21 mouse cellular contexts compared by ENCODE assay signal in the genomic region with DNA sequence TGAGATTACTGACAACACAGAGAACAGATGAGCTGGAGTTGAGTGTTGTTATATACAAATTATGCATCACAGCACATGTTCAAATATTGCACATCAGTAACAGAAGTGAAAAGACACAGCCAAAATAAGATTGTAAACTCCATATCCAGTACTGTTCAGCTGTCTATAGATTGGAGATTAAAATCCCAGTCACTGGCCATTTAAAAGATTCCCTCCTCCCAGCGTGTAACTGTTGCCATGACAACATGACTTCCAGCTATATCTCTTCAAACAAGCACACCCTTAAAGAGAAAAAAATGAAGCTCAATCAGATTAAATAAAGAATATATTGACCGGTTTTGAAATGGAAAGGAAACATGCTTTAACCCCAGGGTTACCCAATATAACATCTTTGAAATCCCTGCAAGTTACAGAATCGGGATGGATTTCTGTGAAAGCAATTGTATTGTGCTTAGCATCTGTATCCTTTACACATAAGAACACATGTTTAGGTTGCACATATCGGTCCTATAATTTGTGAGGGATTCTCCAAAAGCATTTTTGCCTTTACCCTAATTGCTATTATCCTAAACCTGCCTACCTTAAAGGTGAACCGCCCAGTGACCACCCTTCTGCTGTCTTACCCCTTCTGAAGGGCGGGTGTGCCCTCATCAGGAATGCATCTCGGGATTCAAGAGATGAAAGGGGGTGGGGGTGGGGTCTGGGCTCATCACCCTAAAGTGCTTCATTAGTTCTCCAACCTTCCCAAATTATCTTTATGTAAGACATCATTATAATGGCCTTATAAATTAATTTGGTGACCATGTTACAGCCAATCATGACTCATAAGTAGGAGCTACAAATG.
DNase-seq lines count a peak whose midpoint lies in the region; ATAC-seq and TF ChIP-seq lines count a peak whose summit lies in the region.
"Had no signal": no experiment of that assay in that cellular context is flagged by ENCODE, and none has a peak within 500 bp of the region (broad histone marks: within the 10 kb centered on the region; RNA-seq: fewer than 3 reads in every experiment).

No protein-coding gene starts in this region.

- H3K36me3 ChIP-seq in forebrain, embryonic 13.5 days (ENCODE audit: poor library complexity, severe bottlenecking), result no peaks in the 10 kb centered on the region
- no peaks in the 10 kb centered on the region for H3K36me3 ChIP-seq in forebrain, embryonic 11.5 days (ENCODE audit: control insufficient read depth, insufficient read depth, low read length)
- H3K36me3 ChIP-seq in hindbrain, embryonic 14.5 days (replicated peaks; ENCODE audit: control insufficient read depth, insufficient read depth), result no peaks in the 10 kb centered on the region
- H3K36me3 ChIP-seq in midbrain, postnatal 0 days (ENCODE audit: insufficient read depth, low read length), result no peaks in the 10 kb centered on the region
- H3K36me3 ChIP-seq: embryonic facial prominence, embryonic 15.5 days; heart, embryonic 12.5 days; liver, embryonic 12.5 days had no signal

- no peak for DNase-seq in forebrain, embryonic 11.5 days (ENCODE audit: low spot score)
- peak; percentile 86 for DNase-seq in brain, embryonic 14.5 days (ENCODE audit: low read depth)
- DNase-seq in hindbrain, embryonic 14.5 days (ENCODE audit: low spot score), result peak; percentile 70
- peak; percentile 58 for DNase-seq in midbrain, postnatal 0 days (ENCODE audit: low spot score)
- DNase-seq in layer of hippocampus, postnatal 14 days (ENCODE audit: low spot score in 2 of 2), result no peak
- no peak for DNase-seq in spleen, postnatal 14 days (ENCODE audit: low spot score in 2 of 2)
- DNase-seq in right cerebral cortex, adult 18-20 months, result no peak
- DNase-seq: cerebellum, postnatal 36 days; gastrocnemius, postnatal 25 days; heart, postnatal 36 days; kidney, adult 11 months; kidney, postnatal 25 days; layer of hippocampus, postnatal 36 days; left cerebral cortex, postnatal 4 days; lung, postnatal 10 days; right cerebral cortex, postnatal 25 days had no signal

- peaks cover 30% of the 10 kb centered on the region for H3K4me1 ChIP-seq in forebrain, embryonic 13.5 days
- peaks cover 2% of the 10 kb centered on the region; the same call in 1 of the 2 replicates for H3K4me1 ChIP-seq in forebrain, embryonic 11.5 days (replicated peaks; ENCODE audit: control insufficient read depth, insufficient read depth, low read length)
- H3K4me1 ChIP-seq in hindbrain, embryonic 14.5 days (replicated peaks; ENCODE audit: control insufficient read depth, insufficient read depth, low read length), result peaks cover 37% of the 10 kb centered on the region
- H3K4me1 ChIP-seq in midbrain, postnatal 0 days (ENCODE audit: insufficient read depth, low read length), result peaks cover 15% of the 10 kb centered on the region
- H3K4me1 ChIP-seq: liver, embryonic 12.5 days had no signal

- WGBS in forebrain, embryonic 13.5 days, result 45% methylated on average over 7 of the region's 7 CpGs
- 62% methylated on average over 7 of the region's 7 CpGs for WGBS in forebrain, embryonic 11.5 days
- 36% methylated on average over 7 of the region's 7 CpGs for WGBS in hindbrain, embryonic 14.5 days
- 25% methylated on average over 7 of the region's 7 CpGs for WGBS in midbrain, postnatal 0 days

- H3K4me2 ChIP-seq in forebrain, embryonic 13.5 days, result no peak overlapping the region
- H3K4me2 ChIP-seq in forebrain, embryonic 11.5 days (ENCODE audit: low read depth, low read length, severe bottlenecking), result no peak overlapping the region
- H3K4me2 ChIP-seq in hindbrain, embryonic 14.5 days (replicated peaks), result 0 out of 2 replicates have a peak overlapping the region, but pooled peaks have one; percentile 11
- no peak overlapping the region for H3K4me2 ChIP-seq in midbrain, postnatal 0 days (ENCODE audit: low read depth, low read length, poor library complexity, severe bottlenecking)
- H3K4me2 ChIP-seq: embryonic facial prominence, embryonic 15.5 days; heart, embryonic 12.5 days; liver, embryonic 12.5 days had no signal

- no peaks in the 10 kb centered on the region for H3K9me3 ChIP-seq in forebrain, embryonic 13.5 days (replicated peaks)
- no peaks in the 10 kb centered on the region for H3K9me3 ChIP-seq in forebrain, embryonic 11.5 days (ENCODE audit: control insufficient read depth, low read length)
- H3K9me3 ChIP-seq in hindbrain, embryonic 14.5 days (ENCODE audit: control insufficient read depth, low read length), result no peaks in the 10 kb centered on the region
- H3K9me3 ChIP-seq in midbrain, postnatal 0 days (ENCODE audit: low read length), result no peaks in the 10 kb centered on the region
- H3K9me3 ChIP-seq: embryonic facial prominence, embryonic 15.5 days; heart, embryonic 12.5 days; liver, embryonic 12.5 days had no signal

- H3K4me3 ChIP-seq in forebrain, embryonic 13.5 days, result no peak overlapping the region
- H3K4me3 ChIP-seq in forebrain, embryonic 11.5 days (ENCODE audit: low read depth, low read length), result no peak overlapping the region
- H3K4me3 ChIP-seq in hindbrain, embryonic 14.5 days (replicated peaks; ENCODE audit: low read length), result no peak overlapping the region
- no peak overlapping the region for H3K4me3 ChIP-seq in midbrain, postnatal 0 days (ENCODE audit: low read depth, low read length)
- H3K4me3 ChIP-seq: embryonic facial prominence, embryonic 15.5 days; heart, embryonic 12.5 days; liver, embryonic 12.5 days had no signal

- no peak for TF ChIP-seq CTCF in brain, embryonic 14.5 days (IDR thresholded peaks at IDR 0.05; ENCODE audit: borderline replicate concordance, extremely low read depth, insufficient read depth, insufficient read length)
- TF ChIP-seq CTCF in midbrain, postnatal 0 days (IDR thresholded peaks at IDR 0.05), result no peak

- H3K27me3 ChIP-seq in forebrain, embryonic 13.5 days, result no peaks in the 10 kb centered on the region
- no peaks in the 10 kb centered on the region for H3K27me3 ChIP-seq in forebrain, embryonic 11.5 days (ENCODE audit: control insufficient read depth, insufficient read depth, low read length)
- no peaks in the 10 kb centered on the region for H3K27me3 ChIP-seq in hindbrain, embryonic 14.5 days (ENCODE audit: control insufficient read depth, insufficient read depth, low read length)
- no peaks in the 10 kb centered on the region for H3K27me3 ChIP-seq in midbrain, postnatal 0 days (ENCODE audit: insufficient read depth, low read length)
- H3K27me3 ChIP-seq: embryonic facial prominence, embryonic 15.5 days; heart, embryonic 12.5 days; liver, embryonic 12.5 days; Patski had no signal

- H3K27ac ChIP-seq in forebrain, embryonic 13.5 days, result peak overlapping the region; percentile 52; the same call in 1 of the 2 replicates
- H3K27ac ChIP-seq in forebrain, embryonic 11.5 days (ENCODE audit: low read depth, low read length), result no peak overlapping the region
- peak overlapping the region; percentile 67 for H3K27ac ChIP-seq in hindbrain, embryonic 14.5 days
- 0 out of 2 replicates have a peak overlapping the region, but pooled peaks have one; percentile 38 for H3K27ac ChIP-seq in midbrain, postnatal 0 days (ENCODE audit: low read depth, low read length)
- H3K27ac ChIP-seq: embryonic facial prominence, embryonic 15.5 days; liver, embryonic 12.5 days had no signal

- TF ChIP-seq POLR2A in brain, embryonic 14.5 days (IDR thresholded peaks at IDR 0.05; ENCODE audit: borderline replicate concordance, extremely low read depth, insufficient read depth, insufficient read length, poor library complexity, severe bottlenecking), result no peak

- ATAC-seq in forebrain, embryonic 13.5 days, result peak; percentile 50
- ATAC-seq in forebrain, embryonic 11.5 days (replicated peaks; ENCODE audit: low FRiP score), result no peak
- ATAC-seq in hindbrain, embryonic 14.5 days (ENCODE audit: low FRiP score), result no peak; the same call in 1 of the 2 replicates
- ATAC-seq in midbrain, postnatal 0 days (ENCODE audit: low FRiP score), result no peak; the same call in 1 of the 2 replicates
- ATAC-seq: liver, embryonic 12.5 days; Patski had no signal

- H3K9ac ChIP-seq in forebrain, embryonic 13.5 days, result no peak overlapping the region
- no peak overlapping the region for H3K9ac ChIP-seq in forebrain, embryonic 11.5 days (ENCODE audit: low read length)
- H3K9ac ChIP-seq in hindbrain, embryonic 14.5 days, result no peak overlapping the region
- no peak overlapping the region for H3K9ac ChIP-seq in midbrain, postnatal 0 days (replicated peaks; ENCODE audit: low read length, poor library complexity, severe bottlenecking)
- H3K9ac ChIP-seq: embryonic facial prominence, embryonic 15.5 days; heart, embryonic 12.5 days; liver, embryonic 12.5 days had no signal

Comparison
In these comparisons a context has a peak if more than half of its experiments do, and no peak if none do; other contexts are left out.
1. DNase-seq: peak in brain, embryonic 14.5 days (single experiment), hindbrain, embryonic 14.5 days (single experiment) and midbrain, postnatal 0 days (single experiment); none in forebrain, embryonic 11.5 days (single experiment), layer of hippocampus, postnatal 14 days (0 of 2), spleen, postnatal 14 days (0 of 2) and right cerebral cortex, adult 18-20 months (single experiment).